Mouse (Mus musculus) testis, adult 2 months (tissue): Measurements from ENCODE around the gene Foxa3.

ENCODE experiments used
- CTCF ChIP-seq: fragments of 200-500 bp; IDR thresholded peaks from 2 replicates; pipeline ENCODE4 v1.5.1; 2012; ENCODE audit warnings: low read depth, mild to moderate bottlenecking, inconsistent platforms, low read length, moderate library complexity; ENCODE audit not compliant: control insufficient read depth, insufficient read depth, insufficient replicate concordance
- POLR2A ChIP-seq: fragments of 200-500 bp; IDR thresholded peaks from 2 replicates; pipeline ENCODE4 v1.6.1; 2012; ENCODE audit warnings: low read depth, mild to moderate bottlenecking, inconsistent platforms, low read length, moderate library complexity; ENCODE audit not compliant: control insufficient read depth

DNA sequence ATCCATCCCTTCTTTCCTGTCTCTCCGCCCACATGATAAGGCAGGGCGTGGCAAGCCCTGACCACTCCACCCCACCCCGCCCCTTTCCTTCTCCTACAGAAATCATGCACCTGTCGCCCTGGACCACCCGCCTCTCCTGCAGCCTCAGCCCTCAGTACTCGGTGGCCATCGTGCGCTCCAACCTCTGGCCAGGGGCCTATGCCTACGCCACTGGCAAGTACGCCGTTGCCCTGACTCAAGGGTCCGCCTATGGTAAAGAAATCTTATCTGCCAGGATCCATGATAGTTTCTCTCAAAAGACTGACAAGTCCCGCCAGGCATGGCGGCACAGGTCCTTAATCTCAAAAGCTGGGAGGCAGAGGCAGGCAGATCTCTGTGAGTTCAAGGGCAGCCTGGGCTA is 44.6 kb upstream of the Foxa3 start:
- TF ChIP-seq CTCF (no peak), POLR2A (no peak)
